Mouse (Mus musculus): Measurements from ENCODE around the gene Iqcj.

The Iqcj gene

DNA sequence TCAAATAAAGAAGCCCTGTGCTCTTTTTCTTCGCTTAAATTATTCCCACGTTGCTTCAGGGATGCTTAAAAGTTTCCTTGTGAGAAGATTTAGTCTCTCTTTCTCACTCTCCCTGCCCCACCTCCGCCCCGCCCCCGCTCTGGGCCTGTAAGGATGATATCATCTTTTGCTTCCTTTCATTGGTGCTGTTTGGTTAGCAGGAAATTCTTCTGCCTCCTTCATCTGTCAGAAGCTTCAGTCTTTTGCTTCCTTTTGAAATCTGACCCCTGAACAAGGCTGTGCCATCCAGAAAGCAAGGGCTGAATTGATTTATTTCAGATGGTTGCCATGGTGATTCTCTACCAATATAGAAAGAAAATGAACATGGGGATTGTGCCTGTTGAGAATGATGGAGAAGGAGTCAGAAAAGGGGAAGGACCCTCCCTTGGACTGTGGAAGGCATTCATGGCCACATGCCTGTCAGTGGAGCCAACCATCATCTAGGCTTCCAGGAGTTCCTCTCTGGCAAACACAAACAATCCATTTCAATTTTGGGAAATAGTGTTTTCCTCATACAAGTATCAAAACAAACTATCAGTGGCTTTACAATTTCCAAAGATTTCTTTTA, 62.5 kb downstream of the Iqcj start:
- peak; percentile 43 for DNase-seq (ENCODE audit: inconsistent ontology term)

DNA sequence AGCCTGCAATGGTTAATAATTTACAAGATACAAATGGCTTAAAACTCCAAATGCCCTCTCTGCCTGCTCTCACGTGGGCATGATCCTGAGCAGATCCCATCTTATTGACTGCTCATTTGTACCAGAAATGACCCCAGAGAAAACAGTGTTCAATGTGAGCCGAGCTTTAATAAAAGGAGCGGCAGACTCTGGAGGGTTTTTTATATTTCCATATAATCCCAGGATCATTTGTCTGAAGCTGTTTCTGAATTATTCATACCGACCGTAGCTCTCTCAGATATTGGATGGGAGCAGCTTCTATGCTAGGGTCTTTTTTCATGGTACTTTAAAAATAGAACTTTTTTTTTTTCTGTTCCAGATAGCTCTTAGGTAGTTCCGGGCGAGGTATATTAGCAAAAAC, 67.7 kb downstream of the Iqcj start:
- DNase-seq (ENCODE audit: inconsistent ontology term): no peak

DNA sequence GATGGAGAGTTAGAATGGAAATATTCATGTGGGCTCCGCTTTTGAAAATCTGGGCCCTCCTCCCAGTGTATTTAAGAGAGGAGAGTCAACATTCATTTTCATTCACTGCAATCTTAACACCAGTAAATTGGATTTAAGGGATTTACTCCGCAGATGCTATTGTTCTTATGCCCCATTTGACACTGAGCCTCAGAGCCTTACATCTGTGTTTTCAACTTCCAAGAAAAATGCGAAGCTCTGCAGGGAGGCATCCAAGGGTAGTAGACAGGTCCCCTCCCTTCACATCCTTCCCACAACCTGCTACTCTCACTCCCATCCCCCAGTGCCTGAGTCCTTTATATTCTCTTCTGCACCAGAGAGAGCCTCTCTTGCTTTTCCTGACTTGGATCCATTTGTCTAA, 68.1 kb downstream of the Iqcj start:
- no peak for DNase-seq (ENCODE audit: inconsistent ontology term)

DNA sequence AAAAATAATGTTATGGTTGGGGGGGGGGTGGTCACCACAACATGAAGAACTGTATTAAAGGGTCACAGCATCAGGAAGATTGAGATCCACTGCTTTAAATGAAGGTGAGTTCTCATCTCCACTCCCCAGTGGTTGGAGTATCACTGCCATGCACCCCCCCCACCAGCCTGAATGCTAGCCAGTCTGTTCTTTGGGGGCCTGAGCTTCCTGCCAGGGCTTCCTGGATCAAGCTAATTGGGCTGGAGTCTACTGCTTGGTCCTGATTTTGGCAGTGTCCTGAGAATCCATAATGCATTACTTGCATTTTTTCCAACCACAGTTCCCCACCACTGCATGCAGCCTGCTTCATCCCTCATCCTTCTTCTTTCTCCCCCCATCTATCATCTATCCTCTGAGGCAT, 68.7 kb downstream of the Iqcj start:
- peak; percentile 22 for DNase-seq (ENCODE audit: inconsistent ontology term)

DNA sequence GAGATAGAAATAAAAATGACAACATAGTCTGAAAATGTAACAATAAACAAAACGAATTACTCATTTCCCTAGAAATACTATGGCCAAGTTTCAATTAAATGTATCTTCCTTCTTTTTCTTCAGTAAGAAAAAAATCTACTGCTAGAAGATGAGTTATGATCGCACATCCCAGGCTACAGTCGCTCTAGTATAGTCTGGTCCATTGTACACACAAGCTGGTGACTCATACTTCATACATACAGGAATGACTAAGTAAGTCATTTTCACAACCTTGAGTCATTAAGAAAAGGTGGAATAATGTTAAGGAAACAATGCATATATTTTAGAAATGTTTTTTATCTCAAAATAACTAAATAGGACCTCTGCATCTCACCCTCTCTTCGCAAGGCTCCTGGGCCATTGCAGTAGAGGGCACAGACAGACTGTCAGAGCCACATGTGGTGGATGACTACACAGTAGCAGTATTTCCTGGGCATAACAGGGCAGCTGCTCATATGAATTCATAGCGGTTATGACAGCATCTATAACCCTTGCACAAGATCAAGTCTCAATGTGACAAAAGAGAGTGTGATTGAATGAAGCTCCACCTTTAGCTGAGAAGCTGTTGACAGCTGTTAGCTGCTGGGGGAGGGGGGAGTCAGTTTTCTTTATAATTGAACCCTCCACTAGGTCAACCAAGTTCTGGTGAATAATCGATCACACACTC, 70.1 kb downstream of the Iqcj start:
- DNase-seq (ENCODE audit: inconsistent ontology term): peak; percentile 13

DNA sequence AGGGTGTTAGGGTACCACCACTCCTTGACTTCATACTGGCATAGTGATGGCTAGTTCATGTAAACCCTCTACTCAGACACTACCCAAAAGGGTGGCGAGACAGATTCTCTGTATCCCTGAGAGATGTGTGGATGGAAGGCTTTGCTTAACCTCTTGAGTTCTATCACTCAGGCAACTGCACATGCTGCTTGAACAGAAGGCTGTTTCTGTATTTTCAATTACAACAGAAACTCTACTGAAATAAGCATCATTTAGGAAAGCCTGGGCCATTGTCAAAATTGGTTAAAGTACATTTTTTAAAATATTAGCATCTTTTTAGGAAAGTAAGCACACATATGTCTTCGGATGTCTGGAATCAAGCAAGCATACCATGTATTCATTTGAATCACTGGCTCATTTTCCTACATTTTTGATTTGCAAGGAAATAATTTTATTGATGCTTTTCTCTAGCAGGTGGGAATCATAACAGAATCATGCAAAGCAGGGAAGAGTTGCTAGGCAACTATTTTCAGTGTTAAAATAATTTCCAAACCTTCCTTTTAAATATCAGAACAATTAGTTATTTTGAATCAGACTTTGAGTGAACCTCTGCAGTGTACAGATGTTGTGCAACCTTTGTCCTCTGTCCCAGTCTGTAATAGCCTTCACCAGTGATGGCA, 82.4 kb downstream of the Iqcj start:
- DNase-seq (ENCODE audit: inconsistent ontology term): no peak

DNA sequence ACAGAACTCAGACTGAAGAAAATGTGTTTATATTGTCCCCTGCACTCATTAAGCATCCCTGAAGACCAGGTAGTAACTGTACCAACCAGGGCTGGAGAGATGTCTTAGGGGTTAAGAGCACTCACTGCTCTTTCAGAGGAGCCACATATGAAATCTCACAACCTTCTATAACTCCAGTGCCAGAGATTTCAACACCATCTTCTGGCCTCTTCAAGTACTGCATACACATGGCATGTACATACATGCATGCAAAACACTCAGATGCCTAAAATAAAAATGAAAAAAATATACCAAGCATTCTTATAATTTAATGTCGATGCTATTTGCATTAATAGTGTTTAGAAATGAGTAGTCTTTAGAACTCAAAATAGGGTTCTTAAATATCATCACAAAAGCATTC, 88.0 kb downstream of the Iqcj start:
- no peak for DNase-seq (ENCODE audit: inconsistent ontology term)

DNA sequence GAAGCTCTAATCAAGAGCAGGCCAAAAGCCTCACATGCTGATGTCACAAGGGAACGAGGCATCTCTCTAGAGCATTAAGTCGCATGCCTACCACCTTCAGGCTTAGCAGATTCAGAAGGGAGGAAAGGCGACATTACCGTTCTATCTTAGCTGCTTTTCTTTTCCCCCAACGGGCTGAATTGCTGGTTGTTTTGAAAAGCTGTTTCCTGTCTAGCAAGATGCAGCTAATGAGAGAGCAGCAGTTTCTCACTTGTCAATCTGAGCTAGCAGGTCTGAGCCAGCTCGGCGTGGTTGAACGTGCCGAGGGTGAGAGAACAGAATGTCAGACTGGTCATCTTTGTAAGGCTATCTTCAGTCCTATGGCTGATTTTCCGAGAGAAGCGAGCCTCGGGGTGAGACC, 91.3 kb downstream of the Iqcj start:
- DNase-seq (ENCODE audit: inconsistent ontology term): no peak

DNA sequence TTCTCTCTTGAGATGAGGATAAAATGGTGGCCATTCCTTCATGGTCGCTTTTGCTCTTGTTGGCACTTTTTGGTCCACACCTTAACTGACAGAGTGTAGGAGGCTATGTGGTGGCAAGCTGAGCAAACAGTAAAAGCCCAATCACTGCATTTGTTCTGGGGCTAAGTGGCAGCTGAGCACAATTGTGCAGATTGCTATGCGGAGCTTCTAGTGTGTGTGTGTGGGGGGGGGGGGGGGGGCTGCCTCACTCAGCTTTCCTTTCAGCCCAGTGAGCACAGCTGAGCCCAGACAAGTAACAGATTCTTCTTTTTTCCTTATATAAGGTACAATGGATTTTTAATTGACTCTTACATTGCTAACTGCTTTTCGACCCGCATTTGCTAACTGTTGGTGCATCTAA, 110.4 kb downstream of the Iqcj start:
- DNase-seq (ENCODE audit: inconsistent ontology term): no peak

DNA sequence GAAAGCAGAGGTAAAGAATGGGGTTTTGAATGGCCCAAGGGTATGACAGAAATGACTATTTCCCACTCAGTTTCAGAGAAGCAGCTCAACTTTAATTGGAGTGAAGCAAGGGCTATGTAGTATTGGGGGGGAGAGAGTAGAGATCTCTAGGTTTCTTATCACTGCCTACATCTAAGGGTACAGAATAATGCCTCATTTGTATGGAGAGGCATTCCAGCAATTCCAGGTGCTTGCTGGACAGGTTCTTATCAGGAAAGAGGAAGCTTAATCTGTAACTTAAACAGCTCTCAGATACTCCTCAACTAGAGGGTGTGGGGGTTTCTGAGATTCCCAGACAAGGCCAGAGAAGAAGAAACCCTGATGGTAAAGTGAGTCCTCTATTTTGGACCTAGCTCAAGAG, 120.3 kb downstream of the Iqcj start:
- DNase-seq (ENCODE audit: inconsistent ontology term): no peak

DNA sequence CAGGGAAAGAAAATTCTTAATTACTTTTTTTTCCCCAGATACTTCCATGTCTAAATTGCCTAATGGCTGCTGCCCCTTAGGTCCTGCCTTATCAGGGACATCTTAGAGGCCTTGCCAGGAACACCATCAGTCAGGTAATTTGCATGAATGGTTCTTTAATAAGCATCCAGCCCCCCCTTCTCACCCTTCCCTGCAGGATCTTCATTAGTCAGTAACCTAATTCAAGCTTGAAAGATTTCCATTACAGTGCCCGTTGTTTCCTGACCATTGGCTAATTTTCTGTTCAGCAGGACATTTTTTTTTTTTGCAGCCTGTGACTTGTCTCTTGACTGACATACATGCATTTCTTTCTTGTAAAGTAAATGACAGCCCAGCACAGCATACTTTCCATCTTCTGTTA, 123.8 kb downstream of the Iqcj start:
- DNase-seq (ENCODE audit: inconsistent ontology term): peak; percentile 62

DNA sequence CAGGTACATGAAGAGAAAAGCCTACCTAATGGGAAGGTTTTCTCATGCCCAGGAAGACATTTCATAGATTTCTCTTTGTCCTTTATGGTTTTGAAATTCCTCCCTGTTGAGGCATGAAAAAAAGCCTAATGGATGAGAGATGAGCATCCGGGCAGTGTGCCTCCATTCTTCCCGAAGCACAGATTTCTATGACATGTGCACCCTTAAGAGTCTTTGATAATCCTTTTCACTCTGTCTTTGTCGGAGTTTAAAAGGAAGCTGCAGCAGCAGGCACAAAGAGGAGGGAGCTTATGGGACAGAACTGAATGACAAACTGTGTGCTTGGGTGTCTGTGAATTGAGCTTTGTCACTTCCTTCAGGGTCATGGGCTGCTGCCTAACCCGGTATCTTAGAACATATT, 127.4 kb downstream of the Iqcj start:
- peak; percentile 16 for DNase-seq (ENCODE audit: inconsistent ontology term)

DNA sequence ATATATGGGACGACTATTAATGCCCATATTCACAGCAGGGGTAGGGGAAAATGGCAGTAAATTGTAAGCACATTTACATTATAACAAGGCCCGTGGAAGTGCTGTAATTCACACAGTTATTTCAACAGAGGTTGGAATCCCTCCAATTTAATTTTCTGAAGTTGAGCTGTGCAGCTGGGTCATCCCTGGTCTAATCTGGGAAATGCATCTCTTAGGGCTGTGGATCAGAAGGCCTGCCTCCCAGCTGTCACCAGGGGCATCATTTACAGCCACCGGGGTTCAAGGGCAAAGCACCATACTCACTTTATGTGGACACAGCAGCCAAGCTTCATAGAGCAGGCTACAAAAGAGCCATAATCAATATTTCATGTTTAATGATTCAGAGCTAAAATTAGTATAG, 144.1 kb downstream of the Iqcj start:
- no peak for DNase-seq (ENCODE audit: inconsistent ontology term)

DNA sequence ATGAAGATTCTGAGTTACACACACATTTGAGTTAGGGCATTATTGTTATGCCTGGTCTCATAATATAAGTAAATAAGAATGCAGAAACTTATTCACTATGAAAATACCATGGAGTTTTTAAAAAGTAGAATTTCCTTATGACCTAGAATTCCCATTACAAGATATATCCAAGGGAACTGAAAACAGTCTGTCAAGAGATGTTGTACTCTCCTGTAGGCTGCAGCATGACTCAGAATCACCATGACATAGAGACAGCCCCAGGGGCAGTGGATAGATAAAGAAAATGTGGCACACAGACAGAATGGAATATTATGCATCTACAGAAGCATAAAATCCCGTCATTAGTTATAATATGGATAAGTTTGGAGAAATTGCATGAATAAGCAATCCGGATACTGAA, 150.9 kb downstream of the Iqcj start:
- no peak for DNase-seq (ENCODE audit: inconsistent ontology term)

DNA sequence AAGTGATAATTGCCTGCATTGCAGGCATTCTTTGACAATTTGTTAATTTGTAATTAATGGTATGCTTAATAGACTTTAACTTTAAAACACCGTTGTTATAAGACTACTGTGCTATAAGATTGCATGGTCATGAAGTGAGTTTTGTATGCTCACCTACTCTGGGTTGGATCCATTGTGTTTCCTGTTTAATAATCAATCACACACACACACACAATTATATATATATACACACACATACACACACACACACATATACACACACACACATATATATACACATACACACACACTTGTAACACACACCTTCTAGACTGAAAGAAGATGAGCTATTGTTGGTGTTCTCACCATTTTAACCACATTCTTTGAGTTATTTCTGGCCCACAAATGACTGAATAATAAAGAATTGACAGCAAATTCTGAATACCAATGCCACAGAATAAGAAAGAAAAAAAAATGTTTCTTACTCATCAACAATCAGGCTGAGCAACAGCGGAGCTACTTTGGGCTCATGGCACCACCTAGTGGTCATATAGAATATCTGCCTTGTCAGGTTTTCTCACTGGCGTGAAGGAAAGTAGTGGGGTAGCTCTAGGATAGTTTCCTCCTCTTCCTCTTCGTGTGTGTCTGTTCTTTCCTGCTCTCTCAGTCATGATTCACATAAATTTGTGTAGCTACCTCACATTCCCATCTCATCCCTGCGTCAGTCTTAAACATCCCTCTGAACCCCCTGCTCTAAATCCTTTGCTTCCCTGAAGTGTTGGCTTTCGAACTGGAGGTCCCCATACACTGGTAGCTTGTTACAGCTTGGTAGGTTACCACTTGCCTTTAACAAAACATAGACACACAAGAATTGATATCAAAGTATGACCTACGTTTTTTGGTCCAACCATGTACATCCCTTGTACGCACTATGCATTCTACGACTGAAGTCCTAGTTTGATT, 153.7 kb downstream of the Iqcj start:
- DNase-seq (ENCODE audit: inconsistent ontology term): peak; percentile 46

DNA sequence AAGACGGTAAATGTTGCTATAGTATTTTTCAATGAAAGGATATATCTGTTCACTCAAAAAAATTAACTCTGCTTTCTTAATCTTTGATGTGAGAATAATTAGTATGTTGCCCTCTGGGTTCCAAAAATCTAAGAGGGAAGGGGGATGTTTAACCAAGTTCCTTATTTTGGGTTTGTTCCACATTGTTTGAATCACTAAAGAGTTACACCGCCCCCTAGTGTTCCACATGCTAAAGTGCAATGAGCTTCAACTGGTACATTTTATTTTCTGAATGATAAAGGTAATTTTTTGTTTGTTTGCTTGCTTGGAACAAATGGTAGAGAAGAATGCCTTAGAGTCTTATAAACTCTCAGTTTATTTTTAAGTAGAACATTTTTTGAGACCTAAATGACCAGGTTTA, 161.5 kb downstream of the Iqcj start:
- DNase-seq (ENCODE audit: inconsistent ontology term): no peak

DNA sequence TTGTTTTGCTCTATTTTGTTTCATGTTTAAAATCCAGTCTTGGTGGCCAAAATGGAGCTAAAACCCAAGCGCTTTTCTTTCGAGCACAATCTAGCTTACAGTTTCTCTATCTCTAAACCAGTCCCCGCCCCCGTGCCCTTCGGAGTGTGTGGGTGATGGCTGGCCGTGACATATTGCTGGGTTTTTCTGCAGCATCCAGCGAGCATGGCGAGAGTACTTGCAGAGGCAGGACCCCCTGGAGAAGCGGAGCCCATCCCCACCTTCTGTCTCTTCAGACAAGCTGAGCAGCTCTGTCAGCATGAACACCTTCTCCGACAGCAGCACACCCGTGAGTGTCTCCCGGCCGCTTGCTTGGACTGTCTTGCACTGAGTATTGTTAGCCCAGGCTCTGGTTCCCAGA, 163.1 kb downstream of the Iqcj start:
- DNase-seq (ENCODE audit: inconsistent ontology term): no peak

DNA sequence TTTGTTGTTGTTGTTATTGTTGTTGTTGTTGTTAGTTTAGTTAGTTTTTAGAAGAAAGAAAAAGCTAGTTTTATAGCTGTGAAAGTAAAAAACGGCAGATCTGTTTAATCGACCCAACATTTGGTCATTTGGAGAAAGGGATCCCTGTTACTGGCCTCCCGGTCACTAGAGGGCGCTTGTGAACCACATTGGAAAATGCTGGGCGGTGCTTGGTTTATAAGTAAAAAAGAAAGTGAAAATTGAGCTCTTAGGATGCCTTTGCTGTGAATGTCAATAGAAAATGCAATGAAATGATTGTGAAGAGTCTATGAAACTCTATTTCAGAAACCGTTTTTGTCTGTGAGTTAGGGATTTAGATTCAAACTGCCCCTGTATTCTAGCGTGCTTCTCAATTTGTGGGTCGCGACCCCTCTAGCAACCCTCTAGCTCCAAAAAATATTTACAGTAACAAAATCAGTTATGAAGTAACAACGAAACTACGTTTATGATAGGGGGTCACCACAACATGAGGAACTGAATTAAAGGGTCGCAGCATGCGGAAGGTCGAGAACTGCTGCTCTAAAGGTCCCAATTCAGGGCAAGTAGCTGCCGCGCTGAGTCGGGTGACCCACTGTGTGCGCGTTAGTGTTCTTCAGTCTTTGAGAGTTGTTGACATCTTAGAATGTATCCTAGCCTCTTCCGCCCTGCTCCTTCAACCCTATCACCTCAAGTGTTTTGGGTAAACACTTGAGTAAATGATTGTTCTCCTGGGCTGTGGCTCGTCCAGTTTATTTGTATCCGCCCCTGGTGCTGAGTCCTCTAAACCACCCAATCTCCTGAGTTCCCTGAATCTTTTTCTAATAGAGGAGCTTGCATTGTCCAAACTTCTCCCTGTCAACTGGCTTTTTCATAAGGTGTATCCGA, 164.6 kb downstream of the Iqcj start:
- peak; percentile 69 for DNase-seq (ENCODE audit: inconsistent ontology term)

DNA sequence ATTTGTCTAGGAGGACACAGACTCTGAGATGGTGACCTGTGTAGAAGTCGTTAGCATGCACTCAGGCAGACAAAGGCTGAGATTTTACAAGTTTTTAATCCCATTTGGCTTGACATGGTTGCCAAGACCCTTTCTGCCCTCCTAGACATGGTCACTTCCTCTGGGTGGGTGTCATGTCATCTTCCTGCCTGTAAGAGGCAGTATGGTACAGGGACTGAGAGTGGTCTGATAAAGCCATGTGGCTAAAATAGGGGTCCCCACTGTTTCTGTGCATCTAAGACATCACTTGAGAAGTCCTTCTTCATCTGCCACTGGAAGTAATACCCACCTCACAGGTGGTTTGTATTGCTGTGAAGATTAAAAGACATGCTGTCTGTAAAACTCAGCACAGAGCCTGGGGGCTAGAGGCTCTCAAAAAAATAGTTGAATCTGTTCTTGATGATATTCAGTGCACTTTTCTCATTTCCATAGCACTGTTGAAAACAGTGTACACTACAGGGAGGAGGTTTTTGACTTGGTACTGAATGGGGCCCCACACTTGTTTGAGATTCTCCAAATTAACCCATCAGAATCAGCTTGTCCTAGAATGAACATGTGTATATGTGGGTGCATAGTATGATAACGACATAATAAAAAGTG, 167.3 kb downstream of the Iqcj start:
- peak; percentile 29 for DNase-seq (ENCODE audit: inconsistent ontology term)

DNA sequence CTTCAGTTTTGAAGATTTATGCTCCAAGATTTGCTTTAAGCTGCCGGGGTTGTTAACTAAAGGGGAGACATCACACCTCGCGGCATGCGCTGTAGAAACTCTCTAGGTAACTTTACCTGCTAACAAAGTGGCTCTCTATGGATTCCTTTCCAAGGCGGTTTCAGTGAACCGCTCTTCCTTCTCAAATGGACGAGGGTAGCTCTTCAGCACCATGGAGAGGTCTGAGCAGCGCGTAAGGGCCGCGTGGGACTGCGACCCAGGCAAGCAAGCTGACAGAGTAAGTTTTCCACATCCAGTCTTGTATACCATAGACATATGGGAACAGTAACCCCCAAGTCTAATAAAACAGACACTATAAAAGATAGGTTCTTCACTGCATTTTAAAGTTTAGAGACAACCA, 172.7 kb downstream of the Iqcj start, which contains the start of gene Schip1:
TSS of gene Schip1 (plus strand) at position 72 of the 400 bp plus-strand sequence.
- no peak for DNase-seq (ENCODE audit: inconsistent ontology term)
